Mouse (Mus musculus) bone marrow macrophage, adult 2 months (primary cell): ENCODE data around the gene Lrrc74a. TPM values are rescaled to one million over a fixed set of nuclear protein-coding genes. Genes with fewer than 3 reads are reported as not detected.

ENCODE experiments used
- H3K27ac ChIP-seq: 2 replicates; pipeline ENCODE4 v1.5.1; 2012; ENCODE audit warnings: low read depth, low read length; ENCODE audit not compliant: insufficient read depth
- H3K4me1 ChIP-seq: 2 replicates; pipeline ENCODE4 v1.6.1; 2012; ENCODE audit warnings: low read length; ENCODE audit not compliant: control insufficient read depth, insufficient read depth
- H3K4me3 ChIP-seq: 2 replicates; pipeline ENCODE4 v1.5.1; 2012; ENCODE audit warnings: mild to moderate bottlenecking, low read length, moderate library complexity; ENCODE audit not compliant: insufficient read depth
- CTCF ChIP-seq: IDR thresholded peaks from 2 replicates; pipeline ENCODE4 v1.5.1; 2012; ENCODE audit warnings: low read depth, mild to moderate bottlenecking, low read length, moderate library complexity
- POLR2A ChIP-seq: IDR thresholded peaks from 2 replicates; pipeline ENCODE4 v1.6.1; 2012; ENCODE audit warnings: mild to moderate bottlenecking, low read depth, low read length, borderline replicate concordance
- polyA plus RNA-seq: library from polyadenylated mRNA; stranded (reverse); fragments of >200 nt; gene quantifications from 2 replicates; pipeline ENCODE4 v1.2.4, GENCODE M21; 2012; ENCODE audit not compliant: missing spikeins, insufficient read depth, insufficient read length

Gene Lrrc74a
- polyA plus RNA-seq, 1 experiment = not detected

GRCm38 (mm10) chr12:86768986-86769580 lies 34.9 kb downstream of the Lrrc74a start:
- H3K4me1 ChIP-seq = no peaks in the 10 kb centered on the region; the same call in 1 of the 2 replicates
- no peak overlapping the region for H3K4me3 ChIP-seq
- peak; percentile 72 for TF ChIP-seq CTCF
- TF ChIP-seq POLR2A = no peak
- no peak overlapping the region for H3K27ac ChIP-seq

DNA sequence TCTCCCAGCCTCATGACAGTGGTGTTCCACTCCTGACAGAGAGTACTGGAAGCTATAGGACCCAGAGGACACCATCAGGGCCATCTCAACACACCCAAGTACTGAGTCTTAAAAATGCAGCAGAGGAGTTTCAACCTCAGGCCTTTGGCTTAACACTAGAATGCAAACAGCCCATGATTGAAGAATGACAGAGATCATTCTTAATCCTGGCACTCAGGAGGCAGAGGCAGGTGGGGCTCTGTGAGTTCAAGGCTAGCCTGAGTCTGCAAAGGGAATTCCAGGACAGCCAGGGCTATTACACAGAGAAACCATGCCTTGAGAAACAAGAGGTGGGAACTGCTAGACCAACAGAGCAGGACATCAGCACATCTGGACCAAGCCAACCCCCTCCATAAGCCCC lies 35.6 kb downstream of the Lrrc74a start:
- Histone ChIP-seq H3K4me3 (no peak overlapping the region), H3K27ac (no peak overlapping the region), H3K4me1 (no peaks in the 10 kb centered on the region)
- TF ChIP-seq POLR2A (no peak), CTCF (no peak)

DNA sequence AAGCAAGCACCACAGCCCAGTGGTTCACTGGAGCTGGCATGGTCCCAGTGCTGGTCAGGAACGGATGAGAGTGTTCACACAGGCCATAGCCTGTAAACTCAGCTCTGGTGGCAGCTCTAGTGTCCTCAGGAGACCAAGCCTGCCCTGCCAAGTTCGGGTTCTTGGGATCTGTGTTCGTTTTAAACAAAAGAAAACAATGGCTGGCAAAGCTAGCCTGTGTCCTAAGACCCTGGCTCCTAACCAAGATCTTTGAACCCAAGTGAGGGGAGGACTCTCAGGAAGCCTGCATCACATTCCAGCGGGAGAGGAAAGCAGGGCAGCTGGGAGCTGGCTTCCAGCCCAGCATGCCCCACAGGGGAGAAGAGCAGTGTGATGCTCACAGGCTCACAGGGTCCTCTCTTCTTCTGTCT lies 36.1 kb downstream of the Lrrc74a start:
- H3K4me3 ChIP-seq = no peak overlapping the region
- H3K4me1 ChIP-seq = no peaks in the 10 kb centered on the region
- no peak overlapping the region for H3K27ac ChIP-seq
- TF ChIP-seq CTCF = no peak
- no peak for TF ChIP-seq POLR2A

GRCm38 (mm10) chr12:86770927-86771326 lies 36.8 kb downstream of the Lrrc74a start:
- no peak overlapping the region for H3K4me3 ChIP-seq
- TF ChIP-seq POLR2A = no peak
- TF ChIP-seq CTCF = no peak
- no peak overlapping the region for H3K27ac ChIP-seq
- H3K4me1 ChIP-seq = 0 out of 2 replicates have a peak, but pooled peaks cover 2% of the 10 kb centered on the region

DNA sequence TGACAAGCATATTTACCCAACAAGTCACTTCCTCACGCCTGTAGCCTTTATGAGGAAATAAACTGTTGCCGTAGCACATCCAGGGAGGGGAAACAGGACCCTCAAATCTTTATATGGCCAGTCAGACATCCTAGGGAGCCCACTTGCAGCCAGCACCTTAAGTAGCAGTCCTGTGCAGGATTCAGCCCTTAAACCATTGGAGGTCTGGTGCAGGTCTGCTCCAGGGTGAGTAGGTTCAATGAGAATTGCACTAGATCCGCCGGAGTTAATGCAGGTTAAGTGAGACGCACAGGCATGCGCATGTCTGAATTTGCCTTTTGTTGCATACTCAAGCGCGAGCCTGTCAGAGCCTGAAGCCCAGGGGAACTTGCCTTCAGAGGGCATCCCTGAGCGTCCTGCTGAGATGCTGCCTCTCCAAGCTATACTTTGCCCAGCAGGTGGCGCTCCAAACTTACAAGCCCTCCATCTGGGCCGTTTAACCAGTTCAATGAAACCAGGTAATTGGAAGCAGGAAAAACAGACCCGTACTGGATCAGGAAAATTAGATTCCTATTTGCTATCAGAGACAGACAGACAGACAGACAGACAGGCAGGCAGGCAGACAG lies 37.8 kb downstream of the Lrrc74a start:
- H3K4me3 ChIP-seq = no peak overlapping the region
- TF ChIP-seq POLR2A (no peak), CTCF (peak; percentile 69)
- H3K4me1 ChIP-seq = 0 out of 2 replicates have a peak, but pooled peaks cover 2% of the 10 kb centered on the region
- no peak overlapping the region for H3K27ac ChIP-seq

GRCm38 (mm10) chr12:86772551-86772950 lies 38.4 kb downstream of the Lrrc74a start:
- TF ChIP-seq CTCF = no peak
- TF ChIP-seq POLR2A = no peak
- no peak overlapping the region for H3K4me3 ChIP-seq
- no peak overlapping the region for H3K27ac ChIP-seq
- H3K4me1 ChIP-seq = 0 out of 2 replicates have a peak, but pooled peaks cover 2% of the 10 kb centered on the region

DNA sequence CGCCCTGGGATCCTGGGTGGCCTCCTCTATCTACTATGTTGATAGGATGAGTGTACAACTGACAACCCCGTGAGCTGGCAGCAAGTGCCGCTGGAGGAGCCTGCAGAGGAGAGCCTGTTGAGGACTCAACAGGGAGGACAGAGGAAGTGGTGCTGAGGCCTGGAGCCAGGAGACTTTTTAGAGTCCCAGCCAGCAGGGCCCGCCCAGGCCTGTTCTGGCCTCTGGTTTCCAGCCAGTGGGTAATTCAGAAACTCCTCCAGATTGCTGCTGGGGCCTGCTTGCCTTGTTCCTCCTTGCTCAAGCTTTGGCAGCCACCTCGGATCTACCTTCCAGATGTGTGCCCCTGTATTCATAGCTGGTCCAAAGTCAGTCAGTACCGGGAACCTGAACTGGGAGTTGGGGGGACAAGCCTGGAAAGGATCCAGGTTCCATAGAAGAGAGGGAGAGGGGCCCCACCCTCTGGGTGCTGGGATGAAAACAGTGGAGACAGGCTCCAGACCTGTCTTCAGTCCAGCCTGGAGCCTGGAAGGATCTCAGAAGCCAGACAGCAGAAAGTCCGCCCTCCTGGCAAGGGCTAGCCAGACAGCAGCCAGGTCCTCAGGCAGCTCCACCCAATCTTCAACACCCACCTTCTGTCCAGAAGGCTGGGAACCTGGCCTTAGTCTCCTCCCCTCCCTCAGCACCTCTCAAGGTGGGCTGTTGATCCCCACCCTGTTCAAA lies 41.6 kb downstream of the Lrrc74a start:
- Histone ChIP-seq H3K27ac (no peak overlapping the region), H3K4me3 (no peak overlapping the region), H3K4me1 (0 out of 2 replicates have a peak, but pooled peaks cover 2% of the 10 kb centered on the region)
- TF ChIP-seq CTCF (no peak), POLR2A (no peak)

- no peak for TF ChIP-seq POLR2A
- TF ChIP-seq CTCF = no peak
- Histone ChIP-seq H3K4me1 (0 out of 2 replicates have a peak, but pooled peaks cover 2% of the 10 kb centered on the region), H3K27ac (no peak overlapping the region), H3K4me3 (no peak overlapping the region)
Observed at GRCm38 (mm10) chr12:86776341-86776860, 42.2 kb downstream of the Lrrc74a start.

GRCm38 (mm10) chr12:86778531-86778930 lies 44.4 kb downstream of the Lrrc74a start:
- H3K4me3 ChIP-seq = no peak overlapping the region
- TF ChIP-seq POLR2A (no peak), CTCF (no peak)
- no peak overlapping the region for H3K27ac ChIP-seq
- H3K4me1 ChIP-seq = 0 out of 2 replicates have a peak, but pooled peaks cover 2% of the 10 kb centered on the region

- H3K4me3 ChIP-seq = no peak overlapping the region
- H3K4me1 ChIP-seq = 0 out of 2 replicates have a peak, but pooled peaks cover 2% of the 10 kb centered on the region
- peak; percentile 32; the same call in 1 of the 2 replicates for TF ChIP-seq CTCF
- no peak for TF ChIP-seq POLR2A
- no peak overlapping the region for H3K27ac ChIP-seq
Observed at GRCm38 (mm10) chr12:86779206-86779989, 45.2 kb downstream of the Lrrc74a start.
